Mouse (Mus musculus): Measurements from ENCODE around the gene Rasal3.

DNA sequence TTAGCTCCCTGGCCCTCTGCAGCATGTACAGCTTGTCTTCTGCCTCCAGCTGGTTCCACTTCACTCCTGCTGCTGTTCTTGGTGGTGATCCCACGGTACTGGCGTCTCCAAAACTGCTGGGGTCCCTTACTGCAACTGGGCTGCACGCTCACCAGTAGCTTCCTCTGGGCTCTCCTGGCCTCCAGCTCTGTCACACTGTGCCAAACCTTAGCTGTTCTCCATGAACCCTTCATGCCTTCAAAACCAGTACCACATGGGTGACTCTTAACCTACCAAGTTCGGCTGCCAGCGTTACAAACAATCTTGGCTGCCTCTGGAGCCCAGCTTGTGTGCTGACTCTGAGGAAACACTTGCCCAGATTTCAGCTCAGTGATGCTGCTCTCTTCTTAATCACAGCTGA lies 41.6 kb upstream of the Rasal3 start:
- TF ChIP-seq POLR2A (IDR thresholded peaks at IDR 0.05; ENCODE audit: insufficient read depth, low read length) (no peak), EP300 (IDR thresholded peaks at IDR 0.05; ENCODE audit: insufficient read depth, low read depth, low read length) (no peak)
